Mouse (Mus musculus): Measurements from ENCODE around the gene Cox7c.
"Not testable (repeated sequence)": the region's sequence is repeated elsewhere in the genome, so short reads cannot be mapped to it uniquely, and the experiment has no call there.

The Cox7c gene

GRCm38 (mm10) chr13:86046254-86046951 is at the start of gene Cox7c:
TSS of gene Cox7c (minus strand) at chr13:86046904.
- peak; percentile 83 to 88 for DNase-seq

- DNase-seq, result no peak
Measured at GRCm38 (mm10) chr13:86068011-86068724, 21.5 kb upstream of the Cox7c start.

- no peak for DNase-seq
Measured at GRCm38 (mm10) chr13:86067508-86067907, 20.8 kb upstream of the Cox7c start.

GRCm38 (mm10) chr13:86054091-86054490 is 7.4 kb upstream of the Cox7c start:
- DNase-seq, result not testable (repeated sequence)

- no peak for DNase-seq
Measured at GRCm38 (mm10) chr13:86004907-86005675, 41.6 kb downstream of the Cox7c start.

Data from cerebellum, postnatal 25 days (tissue).